Mouse (Mus musculus) CD4-positive helper T cell, adult 2 months (primary cell): ENCODE data around the gene Nr4a3.

Experiments used
- DNase-seq: peaks from one replicate; pipeline ENCODE4 v3.0.0-alpha.2; 2012; ENCODE audit warnings: low read depth, missing footprints, low spot score

Gene Nr4a3

DNA sequence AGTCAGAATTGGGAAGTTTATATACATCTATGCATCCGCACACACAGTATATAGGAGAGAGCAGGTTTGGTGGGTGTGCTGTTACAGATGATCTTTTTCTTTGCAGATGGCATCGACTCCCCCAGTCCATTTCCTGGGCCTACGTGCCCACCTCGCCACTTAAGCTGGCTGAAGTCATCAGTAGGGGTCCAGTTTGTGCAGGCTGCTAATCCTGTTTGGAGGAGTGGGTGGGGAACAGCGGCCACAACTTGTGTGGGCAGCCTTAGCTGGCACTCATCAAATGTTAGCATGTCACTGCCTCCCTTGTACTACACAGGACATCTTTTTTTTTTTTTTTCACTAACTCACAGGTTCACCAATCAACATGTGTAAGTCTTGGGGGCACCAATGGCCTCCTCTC lies 5.5 kb downstream of the Nr4a3 start:
- peak; percentile 27 for DNase-seq

DNA sequence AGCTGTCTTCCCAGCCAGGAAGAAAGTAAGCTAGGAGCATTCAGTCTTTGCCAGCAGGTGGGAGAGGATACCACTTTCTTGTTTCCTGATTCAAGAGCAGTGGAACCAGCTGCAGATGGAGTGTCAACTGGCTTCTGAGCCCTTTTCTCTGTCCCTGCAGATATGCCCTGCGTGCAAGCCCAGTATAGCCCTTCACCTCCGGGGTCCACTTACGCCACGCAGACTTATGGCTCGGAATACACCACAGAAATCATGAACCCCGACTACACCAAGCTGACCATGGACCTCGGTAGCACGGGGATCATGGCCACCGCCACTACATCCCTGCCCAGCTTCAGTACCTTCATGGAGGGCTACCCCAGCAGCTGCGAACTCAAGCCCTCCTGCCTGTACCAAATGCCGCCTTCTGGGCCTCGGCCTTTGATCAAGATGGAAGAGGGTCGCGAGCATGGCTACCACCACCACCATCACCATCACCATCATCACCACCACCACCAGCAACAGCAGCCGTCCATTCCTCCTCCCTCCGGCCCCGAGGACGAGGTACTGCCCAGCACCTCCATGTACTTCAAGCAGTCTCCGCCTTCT lies 6.2 kb downstream of the Nr4a3 start:
- no peak for DNase-seq

DNA sequence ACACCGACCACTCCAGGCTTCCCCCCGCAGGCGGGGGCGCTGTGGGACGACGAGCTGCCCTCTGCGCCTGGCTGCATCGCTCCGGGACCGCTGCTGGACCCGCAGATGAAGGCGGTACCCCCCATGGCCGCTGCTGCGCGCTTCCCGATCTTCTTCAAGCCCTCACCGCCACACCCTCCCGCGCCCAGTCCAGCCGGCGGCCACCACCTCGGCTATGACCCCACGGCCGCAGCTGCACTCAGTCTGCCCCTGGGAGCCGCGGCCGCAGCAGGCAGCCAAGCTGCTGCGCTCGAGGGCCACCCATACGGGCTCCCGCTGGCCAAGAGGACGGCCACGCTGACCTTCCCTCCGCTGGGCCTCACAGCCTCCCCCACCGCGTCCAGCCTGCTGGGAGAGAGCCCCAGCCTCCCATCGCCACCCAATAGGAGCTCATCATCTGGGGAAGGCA lies 6.7 kb downstream of the Nr4a3 start:
- no peak for DNase-seq

- DNase-seq: no peak
These were observed 16.8 kb downstream of the Nr4a3 start for GRCm38 (mm10) chr4:48061716-48062115.

- DNase-seq: no peak
These were observed 19.4 kb downstream of the Nr4a3 start for GRCm38 (mm10) chr4:48064311-48064710.

- DNase-seq: no peak
These were observed 21.7 kb downstream of the Nr4a3 start for GRCm38 (mm10) chr4:48066676-48067075.

- DNase-seq: no peak
These were observed 24.2 kb downstream of the Nr4a3 start for GRCm38 (mm10) chr4:48069111-48069510.

DNA sequence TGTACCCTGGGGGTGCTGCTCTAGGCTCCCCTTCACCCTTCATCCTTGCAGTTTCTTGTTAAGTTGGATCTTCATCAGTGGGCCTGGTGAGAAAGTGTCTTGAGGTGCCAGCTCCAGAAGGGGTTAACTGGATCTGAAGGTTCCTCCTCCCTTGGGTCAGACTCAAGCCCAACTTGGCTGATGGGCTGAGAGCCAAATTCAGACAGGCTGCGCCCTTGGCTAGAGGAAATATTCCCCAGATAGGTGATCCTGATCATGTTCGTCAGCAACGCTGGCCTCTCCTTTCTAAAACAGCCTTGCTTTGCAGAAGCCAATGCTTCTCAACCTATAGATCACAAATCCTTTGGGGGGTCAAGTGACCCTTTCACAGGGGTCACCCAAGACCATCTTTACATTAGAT lies 27.1 kb downstream of the Nr4a3 start:
- no peak for DNase-seq

DNA sequence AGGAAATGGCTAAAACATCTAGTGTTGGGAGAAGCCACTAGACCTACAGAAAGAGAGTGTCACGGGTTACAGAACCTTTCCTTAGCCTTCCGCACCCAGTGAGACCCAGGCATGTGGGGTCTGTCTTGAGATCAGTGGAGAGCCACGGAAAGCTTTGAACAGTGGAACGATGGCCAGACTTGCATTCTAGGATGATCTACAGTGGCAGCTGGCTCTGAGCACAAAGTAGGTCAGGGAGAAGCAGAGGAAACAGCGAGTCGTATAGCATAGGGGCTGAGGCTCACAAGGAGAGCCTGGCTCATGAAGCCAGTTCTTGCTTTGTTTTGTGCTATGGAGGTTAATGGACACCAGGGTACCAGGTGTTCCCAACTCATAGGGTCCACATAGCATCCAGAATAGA lies 28.4 kb downstream of the Nr4a3 start:
- no peak for DNase-seq

GRCm38 (mm10) chr4:48074451-48075240 lies 29.7 kb downstream of the Nr4a3 start:
- DNase-seq: peak; percentile 88

- DNase-seq: no peak
These were observed 31.9 kb downstream of the Nr4a3 start for GRCm38 (mm10) chr4:48076693-48077471.

DNA sequence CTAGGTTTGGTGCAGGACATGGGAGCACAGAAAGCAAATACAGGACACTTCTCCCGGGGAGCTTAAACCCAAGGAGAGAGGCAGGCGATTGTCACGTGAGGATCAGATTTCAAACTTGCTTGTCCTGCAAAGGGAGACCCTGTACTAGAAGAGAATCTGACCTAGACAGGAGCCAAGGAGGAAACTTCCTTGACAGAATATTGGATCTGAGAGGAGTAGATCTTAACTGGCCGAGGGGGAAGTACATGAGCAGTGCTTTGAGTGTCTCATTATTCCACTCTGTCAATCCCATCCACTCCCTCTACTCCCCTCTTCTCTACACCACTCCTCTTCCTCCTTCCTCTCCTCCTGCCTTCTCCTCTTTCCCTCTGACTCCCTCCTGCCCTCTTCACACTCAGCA lies 33.3 kb downstream of the Nr4a3 start:
- DNase-seq: no peak

DNA sequence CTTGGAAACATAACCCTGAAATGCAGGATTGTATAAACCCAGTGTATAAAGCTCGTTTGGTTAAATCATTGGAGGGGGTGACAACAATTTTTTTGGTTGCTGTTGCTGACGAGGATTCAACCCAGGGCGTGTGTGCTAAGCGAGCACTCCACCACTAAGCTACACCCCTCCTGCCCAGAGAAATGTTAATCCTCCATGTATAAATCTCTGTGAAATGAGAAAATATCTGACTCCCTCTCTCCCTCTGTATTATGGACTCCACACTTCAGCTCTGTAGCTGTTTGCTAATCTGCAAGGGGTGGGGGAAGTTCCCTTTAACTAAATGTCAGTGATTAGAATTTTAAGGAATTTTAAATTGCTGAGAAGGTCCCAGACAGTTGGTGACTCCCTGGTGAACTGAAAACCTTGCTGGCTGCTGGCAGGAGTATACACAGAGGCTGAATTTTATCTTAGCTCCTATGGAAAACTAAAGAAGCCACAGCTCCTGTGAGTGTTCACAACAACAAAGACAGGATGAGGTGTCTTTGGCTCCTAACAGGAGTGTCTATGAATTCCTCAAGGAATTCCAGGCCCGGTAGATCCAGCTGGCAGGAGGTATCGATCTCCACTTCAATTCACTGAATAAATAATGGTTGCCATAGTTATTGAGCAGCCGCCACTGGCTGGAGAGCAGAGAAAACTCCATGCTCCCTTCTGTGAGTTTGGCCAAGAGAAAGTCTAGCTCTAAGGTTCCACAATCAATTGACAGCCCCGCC lies 34.5 kb downstream of the Nr4a3 start:
- DNase-seq: no peak

GRCm38 (mm10) chr4:48083452-48083851 lies 38.5 kb downstream of the Nr4a3 start:
- DNase-seq: no peak

GRCm38 (mm10) chr4:48086609-48087008 lies 41.7 kb downstream of the Nr4a3 start:
- no peak for DNase-seq

GRCm38 (mm10) chr4:48087497-48087896 lies 42.5 kb downstream of the Nr4a3 start:
- no peak for DNase-seq

DNA sequence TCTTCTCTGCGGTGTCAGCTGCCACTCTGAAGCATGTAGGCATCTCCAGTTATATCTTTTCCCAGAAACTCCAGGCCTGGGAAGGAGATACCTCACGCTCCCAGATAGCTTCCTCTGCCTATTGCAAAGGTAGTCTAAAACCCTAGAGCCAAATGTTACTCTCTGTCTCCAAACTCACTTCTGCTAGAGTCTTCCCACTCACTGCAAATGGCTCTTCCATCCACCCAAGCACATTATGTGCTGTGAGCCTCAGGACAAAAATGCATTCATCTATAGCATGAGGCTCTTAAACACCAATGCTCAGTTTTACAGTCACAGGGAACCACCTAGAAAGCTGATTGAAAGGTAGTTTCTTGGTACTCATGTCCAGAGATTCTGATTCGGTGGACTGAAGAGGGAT lies 48.3 kb downstream of the Nr4a3 start:
- no peak for DNase-seq

GRCm38 (mm10) chr4:48100217-48100616 lies 55.3 kb downstream of the Nr4a3 start:
- no peak for DNase-seq

- no peak for DNase-seq
These were observed 57.0 kb downstream of the Nr4a3 start for GRCm38 (mm10) chr4:48101981-48102380.

GRCm38 (mm10) chr4:48105387-48105786 lies 60.4 kb downstream of the Nr4a3 start:
- no peak for DNase-seq

GRCm38 (mm10) chr4:48107086-48107485 lies 62.1 kb downstream of the Nr4a3 start:
- no peak for DNase-seq

GRCm38 (mm10) chr4:48108591-48108990 lies 63.6 kb downstream of the Nr4a3 start:
- no peak for DNase-seq
